Mouse (Mus musculus) megakaryocyte progenitor cell, adult 5-6 weeks (primary cell): Measurements from ENCODE around the gene Hells. TPM values are rescaled to one million over a fixed set of nuclear protein-coding genes. Genes with fewer than 3 reads are reported as not detected.

Source experiments
- ATAC-seq: replicated peaks from 2 replicates; pipeline ENCODE4 v1.8.0; 2016; ENCODE audit warnings: mild to moderate bottlenecking, moderate TSS enrichment, inconsistent platforms; ENCODE audit not compliant: poor library complexity
- total RNA-seq, 2 experiments: library from RNA; stranded (forward) in 1 of 2; stranded (reverse) in 1 of 2; fragments of 157-497, 149-512 nt in 1 of 2; fragments of 200-1000 nt in 1 of 2; gene quantifications; 2 replicates each; pipeline versions ENCODE4 v1.2.3 to v1.2.4; 2015 to 2017

Hells gene
- total RNA-seq (2015): 156 and 172 TPM in 2 replicates
- 95.7 and 125 TPM in 2 replicates for total RNA-seq (2017)

DNA sequence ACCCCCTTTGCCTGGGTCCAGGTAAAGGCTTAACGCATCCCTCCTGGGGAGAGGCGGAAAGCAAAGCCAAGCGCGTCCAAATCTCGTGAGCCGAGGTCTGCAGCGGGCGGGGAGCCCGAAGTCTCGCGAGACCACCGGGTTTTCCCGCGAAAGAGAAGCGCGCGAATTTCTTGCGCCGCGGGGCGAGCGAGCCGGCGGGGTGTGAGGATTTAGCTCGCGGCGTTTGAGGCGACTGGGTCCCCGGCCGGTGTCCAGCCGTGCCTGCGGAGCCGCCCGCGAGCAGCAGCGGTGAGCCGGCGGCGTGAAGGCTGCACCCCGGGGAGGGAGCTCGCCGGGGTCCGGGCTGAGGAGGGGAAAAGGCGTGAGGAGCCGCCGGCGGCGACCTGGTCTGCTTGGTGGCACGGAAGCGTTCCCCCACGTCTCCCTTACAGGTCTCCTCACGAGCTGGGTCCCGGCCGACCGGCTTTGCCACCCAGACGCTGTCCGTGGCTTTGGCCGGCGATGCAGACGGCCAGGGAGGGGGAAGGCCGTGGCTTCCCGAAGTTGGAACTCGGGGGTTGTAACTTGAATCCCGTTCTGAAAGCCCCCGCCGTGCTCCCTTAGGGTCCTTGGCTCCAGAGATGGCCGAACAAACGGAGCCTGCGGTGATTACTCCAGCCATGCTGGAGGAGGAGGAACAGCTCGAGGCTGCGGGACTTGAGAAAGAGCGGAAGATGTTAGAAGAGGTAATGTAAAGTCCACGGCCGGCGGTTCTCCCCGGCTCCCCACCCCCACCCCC is at the start of gene Hells:
Gene Hells, plus strand, starts transcription at position 128 of the 778 bp plus-strand sequence.
- ATAC-seq: peak; percentile 92

DNA sequence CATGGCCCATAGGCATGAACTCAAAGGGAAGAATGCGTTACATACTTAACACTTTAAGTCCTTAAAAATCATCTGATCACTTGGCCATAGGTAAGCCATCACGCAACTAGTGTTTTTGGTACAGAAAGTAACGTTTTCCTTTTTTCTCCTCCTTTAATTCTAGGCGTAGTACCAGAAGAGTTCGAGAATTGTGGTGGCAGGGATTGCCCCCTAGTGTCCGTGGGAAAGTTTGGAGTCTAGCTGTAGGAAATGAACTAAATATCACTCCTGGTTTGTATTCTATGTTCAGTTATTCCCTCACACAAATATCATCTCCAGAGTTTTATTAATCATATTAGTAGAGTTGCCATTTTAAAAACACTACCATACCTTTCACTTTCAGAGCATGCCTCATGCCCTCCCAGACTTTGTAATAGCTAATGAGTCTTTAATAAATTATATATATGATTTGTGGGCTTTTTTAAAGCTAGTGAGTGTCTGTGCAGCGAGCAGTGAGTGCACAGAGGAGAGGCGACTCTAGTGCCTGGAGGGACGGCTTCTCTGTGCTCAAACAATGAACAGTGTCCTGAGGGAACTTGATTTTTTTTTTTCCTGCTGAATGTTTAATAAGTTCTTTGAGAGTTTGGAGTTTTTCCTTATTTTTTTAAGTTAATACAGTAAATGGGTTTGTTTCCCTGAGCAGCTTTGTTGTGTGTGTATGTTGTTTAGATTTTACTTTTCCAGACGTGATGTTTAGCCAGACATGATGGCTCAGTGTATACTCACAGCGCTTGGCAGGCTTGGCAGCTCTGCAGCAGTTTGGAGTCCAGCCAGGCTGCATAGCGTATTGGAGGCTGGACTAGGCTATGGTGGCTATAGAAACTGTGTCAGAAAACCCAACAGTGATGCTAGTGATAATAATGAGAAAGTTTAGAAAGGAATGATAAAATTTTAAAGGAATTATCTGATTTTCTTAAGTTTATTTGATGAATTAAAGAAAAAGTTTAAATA is 29.3 kb upstream of the Hells start:
- no peak for ATAC-seq

DNA sequence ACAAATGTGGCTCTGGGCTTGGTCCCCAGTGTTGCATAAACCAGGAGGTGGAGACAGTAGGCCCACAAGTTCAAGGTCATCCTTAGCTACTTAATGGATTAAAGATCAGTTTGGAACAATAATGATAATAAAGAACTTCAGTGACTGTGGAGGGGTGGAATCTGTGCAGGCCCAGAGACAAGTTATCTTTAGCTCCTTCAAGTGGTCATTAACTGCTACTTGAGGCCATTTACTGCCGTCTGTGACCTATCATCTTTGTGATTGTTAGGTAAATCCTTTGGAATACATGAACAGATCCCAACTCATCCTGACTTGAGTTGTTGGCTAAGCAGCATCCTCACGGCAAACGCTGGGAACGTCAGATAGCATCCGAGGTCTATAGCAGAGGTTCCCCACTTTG is 28.2 kb upstream of the Hells start:
- peak; percentile 39 for ATAC-seq

DNA sequence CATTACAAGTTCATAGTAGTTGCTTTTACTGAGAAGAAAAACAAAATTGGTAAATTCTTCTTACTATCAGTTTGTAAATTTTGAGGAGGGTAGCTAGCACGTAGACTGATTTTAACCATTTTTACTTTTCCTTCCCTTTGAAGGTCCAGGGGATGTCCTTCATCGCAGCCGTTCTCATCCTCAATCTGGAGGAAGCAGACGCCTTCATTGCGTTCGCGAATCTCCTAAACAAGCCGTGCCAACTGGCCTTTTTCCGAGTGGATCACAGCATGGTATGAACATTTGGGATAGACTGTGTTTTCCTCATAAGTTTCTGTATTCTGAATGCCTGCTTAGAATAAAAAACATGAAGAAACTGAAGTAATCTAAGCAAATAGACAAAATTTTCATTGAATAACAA is 16.9 kb upstream of the Hells start:
- ATAC-seq: no peak

DNA sequence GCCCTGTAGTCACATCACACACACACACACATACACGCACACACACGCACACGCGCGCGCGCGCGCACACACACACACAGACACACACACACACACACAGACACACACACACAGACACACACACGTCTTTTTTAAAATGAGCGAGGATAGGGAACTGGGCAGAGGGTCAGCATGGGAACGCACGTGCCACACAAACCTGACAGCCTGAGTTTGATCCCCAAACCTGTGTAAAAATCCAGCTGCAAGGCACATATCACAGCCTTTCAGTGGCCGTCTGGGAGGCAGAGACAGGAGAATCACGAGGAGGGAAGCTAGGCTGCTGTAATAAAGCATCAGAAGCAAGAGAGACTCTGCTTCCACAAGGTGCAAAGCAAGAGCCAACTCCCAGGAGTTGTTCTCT is 15.8 kb upstream of the Hells start:
- ATAC-seq: no peak

DNA sequence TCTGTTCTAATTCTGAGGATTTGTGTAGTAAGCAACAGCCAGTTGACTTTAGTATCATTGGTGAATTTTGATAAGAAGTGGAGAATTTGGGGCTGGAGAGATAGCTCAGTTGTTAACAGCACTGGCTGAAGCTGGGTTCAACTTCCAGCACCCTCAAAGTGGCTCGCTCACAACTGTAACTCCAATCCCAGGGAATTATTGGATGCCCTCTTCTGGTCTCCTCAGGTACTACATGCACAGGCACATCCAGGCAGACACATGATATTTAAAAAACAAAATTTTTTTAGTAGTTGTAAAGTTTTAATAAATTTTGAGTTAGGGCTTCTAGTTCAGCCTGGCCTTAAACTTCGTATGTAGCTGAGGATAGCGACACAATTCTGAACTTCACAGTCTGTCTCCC is 15.0 kb upstream of the Hells start:
- peak; percentile 94 for ATAC-seq

DNA sequence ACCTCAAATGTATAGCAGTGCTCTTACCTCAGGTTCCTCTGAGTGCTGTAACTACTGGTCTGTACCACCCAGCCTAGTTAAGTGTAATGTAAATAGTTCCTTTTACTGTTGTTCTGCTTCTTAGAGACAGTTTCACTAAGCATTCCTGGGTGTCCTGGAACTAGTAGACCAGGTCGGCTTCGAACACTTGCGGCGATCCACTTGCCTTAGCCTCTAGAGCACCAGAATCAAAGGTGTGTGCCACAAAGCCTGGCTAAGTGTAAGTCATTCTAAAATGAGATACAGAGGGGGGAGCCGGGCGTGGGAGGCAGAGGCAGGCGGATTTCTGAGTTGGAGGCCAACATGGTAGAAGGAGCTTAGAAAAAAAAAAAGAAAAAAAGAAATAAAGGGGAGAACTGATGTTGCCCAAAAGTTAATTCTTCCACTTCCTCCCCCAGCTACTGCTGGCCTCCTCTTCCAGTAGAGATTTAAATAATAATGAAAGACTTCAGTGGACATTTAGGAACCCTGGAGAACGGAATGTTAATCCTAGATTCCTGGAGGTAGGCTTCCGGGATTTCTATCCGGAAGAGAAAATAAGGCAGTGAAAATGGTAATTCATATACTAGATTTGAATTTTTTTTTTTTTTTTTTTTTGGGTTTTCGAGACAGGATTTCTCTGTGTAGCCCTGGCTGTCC is 2.1 kb upstream of the Hells start:
- ATAC-seq: no peak

DNA sequence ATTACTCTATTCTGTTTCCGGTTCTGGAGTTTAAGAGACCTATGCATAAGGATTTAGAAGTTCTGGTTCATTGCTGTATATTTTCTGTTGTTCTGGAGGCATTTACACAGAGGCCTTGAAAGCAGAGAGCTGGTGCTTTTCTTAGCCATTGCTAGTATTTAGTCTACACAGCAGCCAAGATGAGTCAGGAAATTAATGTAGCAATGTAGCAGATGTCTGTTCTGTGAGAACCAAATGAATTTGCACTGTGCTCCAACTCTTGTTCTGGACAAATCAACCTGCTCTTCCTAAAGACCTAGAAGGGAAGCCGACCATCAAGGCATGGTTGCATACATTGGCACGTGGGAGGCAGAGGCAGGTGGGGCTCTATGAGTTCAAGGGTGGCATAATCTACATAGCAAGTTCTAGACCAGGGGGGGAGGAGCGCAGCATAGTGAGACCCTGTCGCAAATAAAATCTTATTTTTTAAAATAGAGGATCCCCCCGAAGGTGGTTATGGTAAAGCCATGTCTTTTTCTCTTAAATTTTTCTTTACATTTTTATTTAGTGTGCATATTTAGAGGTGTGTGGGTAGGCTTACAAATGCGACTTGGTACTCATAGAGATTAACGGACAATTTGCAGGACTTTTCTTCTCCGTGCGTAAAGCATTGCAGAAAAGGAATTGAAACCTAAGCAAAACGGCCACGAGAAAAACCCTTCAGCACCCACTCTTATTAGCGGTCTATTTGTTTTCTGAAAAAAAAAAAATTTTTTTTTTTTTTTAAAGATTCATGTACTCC is 1.1 kb upstream of the Hells start:
- no peak for ATAC-seq

DNA sequence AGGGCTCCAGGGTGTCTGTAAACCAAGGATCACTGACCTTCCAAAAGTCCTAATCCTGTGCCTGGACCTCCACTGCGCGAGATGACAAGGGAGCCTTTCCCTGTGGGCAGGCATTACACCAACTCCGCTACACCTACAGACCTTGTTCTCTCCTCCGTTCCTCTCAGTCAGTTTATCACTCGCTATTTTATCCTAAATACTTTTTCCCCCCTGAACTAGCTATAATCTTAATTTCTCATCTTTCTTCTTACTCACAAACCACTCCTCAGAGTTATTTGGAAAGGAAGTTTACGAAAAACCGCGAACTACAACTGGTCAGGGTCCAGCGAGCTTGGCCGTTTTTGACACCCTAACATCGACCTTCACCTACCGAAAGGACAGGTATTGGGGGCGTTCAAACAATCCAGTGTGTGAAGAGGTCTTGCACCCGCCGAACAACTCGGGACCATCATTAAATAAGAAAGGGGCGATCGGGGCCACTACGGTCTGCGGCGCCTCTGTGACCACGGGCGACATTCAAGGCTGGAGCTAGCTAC is 395 bp upstream of the Hells start:
- no peak; the same call in 1 of the 2 replicates for ATAC-seq

DNA sequence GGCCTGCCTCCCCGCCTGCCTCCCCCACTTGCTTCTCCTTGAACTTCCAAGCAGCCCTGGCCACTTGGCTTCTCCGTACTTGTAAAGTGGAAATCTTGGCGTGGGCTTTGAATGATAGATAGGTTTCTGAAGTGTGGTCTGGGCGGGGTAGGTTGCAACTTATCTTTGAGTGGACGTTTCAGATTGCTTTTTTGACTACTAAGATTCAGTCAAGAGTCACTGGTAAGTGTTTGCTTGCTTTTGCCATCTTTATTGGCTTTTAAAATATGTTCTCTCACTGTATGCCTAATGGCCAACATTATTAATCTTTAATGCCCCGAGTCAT is 813 bp downstream of the Hells start:
- ATAC-seq: no peak

DNA sequence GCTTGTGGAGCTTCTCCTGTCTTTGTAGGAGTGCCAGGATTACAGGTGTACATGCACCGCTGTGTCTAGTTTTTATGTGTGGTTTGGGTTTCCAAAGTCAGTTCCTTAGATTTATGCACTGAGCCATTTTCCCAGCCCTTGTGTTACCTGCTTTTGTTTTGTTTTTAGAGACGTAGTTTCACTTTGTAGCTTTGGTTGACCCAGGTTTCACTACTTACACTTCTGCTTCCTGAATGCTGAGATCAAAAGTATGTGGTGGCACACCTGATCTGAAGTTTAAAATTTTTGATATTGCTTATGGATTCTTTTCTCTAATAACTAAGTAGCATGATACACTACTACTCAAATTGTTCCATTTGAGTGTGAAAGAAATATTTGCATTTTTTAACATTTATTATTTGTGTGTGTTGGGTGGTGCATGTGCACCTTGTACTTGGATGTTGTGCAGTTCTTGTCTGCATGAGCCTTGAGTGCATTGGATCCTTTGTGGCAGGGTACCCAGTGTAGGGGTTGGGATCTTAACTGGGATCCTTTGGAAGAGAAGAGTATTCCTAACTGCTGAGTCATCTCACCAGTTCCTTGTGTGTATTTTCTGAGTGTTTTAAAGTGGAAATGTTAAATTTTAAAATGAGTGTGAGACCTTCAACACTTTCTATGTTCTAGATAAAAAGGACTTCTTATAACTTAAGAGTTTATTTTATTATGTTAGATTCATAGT is 14.0 kb downstream of the Hells start:
- ATAC-seq: no peak

DNA sequence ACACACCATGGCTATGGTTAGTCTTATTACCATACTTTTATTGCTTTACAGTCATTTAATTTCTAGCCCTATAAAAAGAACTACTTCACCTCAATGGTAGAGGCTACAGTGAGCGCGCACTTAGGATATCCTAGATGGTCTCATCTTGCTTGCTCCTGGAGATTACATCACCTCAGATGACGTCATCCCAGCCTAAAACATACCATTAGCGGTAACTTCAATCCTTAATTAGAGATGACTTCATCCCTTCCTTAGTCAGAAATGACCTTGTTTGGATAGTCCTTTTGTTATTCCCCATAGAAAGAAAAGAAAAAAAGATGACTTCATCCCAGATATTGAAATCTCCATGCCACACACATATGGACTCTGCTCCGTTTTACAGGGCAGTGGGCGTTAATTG is 40.0 kb downstream of the Hells start:
- no peak; the same call in 1 of the 2 replicates for ATAC-seq

DNA sequence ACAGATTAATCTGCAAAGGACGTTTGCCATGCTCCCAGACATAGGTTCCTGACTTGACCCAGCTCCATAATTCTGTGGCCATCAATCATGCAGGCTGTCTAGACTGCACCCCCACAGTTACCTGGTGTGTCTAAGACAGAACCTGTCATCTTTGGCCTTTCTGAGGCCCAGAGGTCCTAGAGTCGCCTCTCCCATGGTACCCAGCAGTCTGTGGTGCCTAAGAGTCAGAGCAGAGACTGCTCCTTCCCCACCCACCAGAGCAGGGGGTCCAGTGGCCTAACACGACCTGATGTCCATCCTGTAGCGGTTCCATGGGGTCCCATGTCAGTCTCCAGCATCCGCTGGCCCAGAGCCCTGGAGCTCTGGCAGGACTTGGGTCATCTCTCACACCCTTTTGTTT is 41.9 kb downstream of the Hells start:
- peak; percentile 14; the same call in 1 of the 2 replicates for ATAC-seq

DNA sequence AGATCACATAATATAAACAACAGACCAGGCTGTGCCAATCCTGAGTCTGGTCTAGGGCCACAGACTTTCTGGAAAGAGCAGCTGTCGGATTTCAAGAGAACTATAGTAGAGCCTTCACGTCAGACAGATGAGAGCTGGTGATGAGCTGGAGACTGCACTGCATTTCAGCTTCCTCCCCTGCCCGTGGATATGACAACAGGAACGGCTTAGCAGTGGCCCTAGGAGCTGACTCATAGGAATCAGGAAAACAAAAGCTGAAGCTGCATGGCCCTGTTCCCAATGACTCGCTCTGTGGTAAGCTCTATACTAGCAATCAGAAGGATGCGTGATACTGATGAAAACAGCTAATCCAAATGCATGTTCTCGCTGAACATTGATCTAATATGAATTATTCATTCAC is 43.0 kb downstream of the Hells start:
- peak; percentile 69; the same call in 1 of the 2 replicates for ATAC-seq

DNA sequence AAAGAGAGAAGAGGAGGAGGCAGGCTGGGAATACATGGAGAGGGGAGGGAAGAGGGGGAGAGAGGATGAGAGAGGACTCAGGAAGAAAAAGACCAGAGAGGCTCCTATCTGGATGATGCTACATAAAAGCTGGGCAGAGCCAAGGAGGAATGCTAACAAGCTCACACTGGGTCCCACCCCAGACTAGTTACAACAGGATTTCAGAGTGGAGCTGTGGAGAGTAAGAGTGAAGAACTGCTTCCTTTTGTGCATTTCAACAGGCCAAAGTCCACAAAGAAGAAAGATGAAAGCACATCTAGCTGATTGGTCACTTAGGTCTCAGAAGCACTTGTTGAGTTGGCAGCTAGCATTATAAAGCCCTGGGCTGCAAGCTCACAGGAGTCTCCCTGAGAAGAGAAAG is 45.6 kb downstream of the Hells start:
- ATAC-seq: no peak

DNA sequence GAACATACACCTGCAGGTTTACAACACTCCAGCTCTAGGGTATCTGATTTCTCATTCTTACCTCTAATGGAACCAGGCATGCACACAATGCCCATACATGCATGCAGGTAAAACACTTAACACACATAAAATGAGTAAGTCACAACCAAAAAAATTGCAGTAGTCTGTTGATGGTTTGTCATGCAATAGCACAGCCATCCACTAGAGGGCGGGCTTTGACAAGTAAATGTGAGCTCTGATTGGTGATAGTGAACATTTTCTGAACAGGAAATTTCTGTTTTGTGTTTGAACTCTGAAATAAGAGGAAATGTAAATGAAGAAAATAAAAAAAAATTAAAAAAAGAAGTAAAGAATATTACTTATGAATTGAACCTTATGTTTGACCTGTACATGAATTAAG is 51.3 kb downstream of the Hells start:
- ATAC-seq: peak; percentile 87

DNA sequence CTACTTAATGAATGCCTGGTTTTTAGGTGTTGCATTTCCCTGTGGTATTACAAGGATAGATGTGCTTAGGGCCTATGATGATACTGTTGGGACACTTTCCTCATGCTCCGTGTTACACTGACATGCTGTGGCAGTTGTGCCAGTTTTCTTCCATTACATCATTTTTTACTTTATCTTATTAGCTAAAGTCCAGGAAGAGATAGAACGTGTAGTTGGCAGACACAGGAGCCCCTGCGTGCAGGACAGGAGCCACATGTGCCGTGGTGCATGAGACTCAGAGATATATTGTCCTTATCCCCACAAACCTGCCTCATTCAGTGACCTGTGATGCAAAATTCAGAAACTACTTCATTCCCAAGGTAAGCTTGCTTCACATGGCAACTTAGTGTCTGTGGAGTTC is 67.5 kb downstream of the Hells start:
- ATAC-seq: no peak

DNA sequence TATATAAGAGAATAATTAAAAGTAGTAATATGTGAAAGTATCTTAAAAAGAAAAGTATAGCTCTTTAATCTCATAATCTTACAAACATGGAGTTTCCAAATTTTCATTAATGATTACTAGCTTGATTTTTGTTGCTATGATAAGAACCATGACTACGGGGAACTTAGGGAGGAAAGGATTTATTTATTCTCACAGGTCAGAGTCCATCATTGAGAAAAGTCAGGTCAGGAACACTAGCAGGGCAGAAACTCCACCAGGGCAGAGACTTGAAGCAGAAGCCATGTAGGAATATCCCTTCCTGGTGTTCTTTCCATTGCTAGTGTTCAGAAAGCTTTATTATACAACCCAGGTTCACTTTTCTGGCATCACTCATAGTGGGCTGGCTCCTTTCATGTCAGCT is 68.0 kb downstream of the Hells start:
- ATAC-seq: no peak

DNA sequence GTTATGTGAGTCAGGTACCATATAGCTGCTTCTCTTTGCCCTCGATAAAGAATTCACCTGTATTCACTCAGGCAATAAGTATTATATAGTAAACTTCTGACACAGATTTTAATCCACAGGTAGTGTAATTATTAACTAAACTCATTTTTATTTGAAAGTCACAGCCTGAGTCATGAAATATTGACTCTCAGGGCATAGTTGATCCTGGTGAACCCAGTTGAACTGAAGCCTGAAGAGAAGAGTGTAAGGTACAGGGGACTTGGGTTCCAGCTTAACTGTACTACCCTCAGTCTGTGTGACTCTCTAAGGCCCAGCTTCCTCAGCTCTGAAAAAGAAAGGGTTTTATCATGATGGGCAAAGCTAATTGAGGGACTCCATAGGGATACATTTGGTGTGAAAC is 74.4 kb downstream of the Hells start:
- ATAC-seq: no peak

DNA sequence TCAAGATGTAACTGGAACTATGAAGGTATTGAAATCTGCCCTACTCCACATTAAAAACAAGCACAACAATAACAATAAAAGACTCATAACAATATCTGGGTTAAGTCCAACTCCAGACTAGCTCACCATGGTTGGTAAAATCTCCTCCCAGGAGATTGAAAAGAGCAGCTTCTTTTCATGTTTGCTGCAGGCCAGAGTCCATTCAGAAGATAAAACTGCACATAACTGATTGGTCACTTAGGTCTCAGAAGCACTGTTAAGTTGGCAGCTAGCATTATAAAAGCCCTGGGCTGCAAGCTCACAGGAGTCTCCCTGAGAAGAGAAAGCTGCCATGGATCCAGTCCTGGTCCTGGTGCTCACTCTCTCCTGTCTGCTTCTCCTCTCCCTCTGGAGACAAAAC is 76.0 kb downstream of the Hells start, which contains the start of gene Cyp2c55:
Gene Cyp2c55, plus strand, starts transcription at position 305 of the 400 bp plus-strand sequence.
- ATAC-seq: no peak
